Mouse (Mus musculus) heart, postnatal 25 days (tissue): ENCODE data around the gene Dctn3. TPM values are rescaled to one million over a fixed set of nuclear protein-coding genes. Genes with fewer than 3 reads are reported as not detected.

Source experiments
- DNase-seq: peaks from one replicate; pipeline ENCODE4 v3.0.0; 2022; ENCODE audit warnings: low spot score
- intact Hi-C: fragments of 180-260 bp; cut with DNase I; formaldehyde crosslinking; loops from one replicate; pipeline ENCODE4 v1.15.1; 2025
- total RNA-seq, 2 experiments: library from RNA; stranded (reverse); gene quantifications; 2 replicates each; pipeline ENCODE4 v1.2.3; 2021

The Dctn3 gene
- total RNA-seq, 2 experiments from 2014 or later, result 74.8 to 79.9 TPM

- intact Hi-C loops, result no loop called here
- no peak for DNase-seq
These were observed 41.8 kb downstream of the Dctn3 start for GRCm38 (mm10) chr4:41681176-41681575.

- intact Hi-C loops, result no loop called here
- no peak for DNase-seq
These were observed 43.7 kb downstream of the Dctn3 start for GRCm38 (mm10) chr4:41679291-41679690.

- DNase-seq, result no peak
- intact Hi-C loops, result no loop called here
These were observed 44.1 kb downstream of the Dctn3 start for GRCm38 (mm10) chr4:41678863-41679262.

GRCm38 (mm10) chr4:41677006-41677629 lies 45.9 kb downstream of the Dctn3 start:
- no peak for DNase-seq
- intact Hi-C loops, result no loop called here

GRCm38 (mm10) chr4:41676248-41677005 lies 46.5 kb downstream of the Dctn3 start:
- no peak for DNase-seq
- intact Hi-C loops, result no loop called here

- intact Hi-C loops, result no loop called here
- DNase-seq, result no peak
These were observed 49.8 kb downstream of the Dctn3 start for GRCm38 (mm10) chr4:41673186-41673585.

GRCm38 (mm10) chr4:41672522-41672963 lies 50.4 kb downstream of the Dctn3 start:
- intact Hi-C loops, result no loop called here
- DNase-seq, result no peak

- intact Hi-C loops, result no loop called here
These were observed 50.9 kb downstream of the Dctn3 start for GRCm38 (mm10) chr4:41671963-41672480.

GRCm38 (mm10) chr4:41671500-41671899 lies 51.5 kb downstream of the Dctn3 start:
- intact Hi-C loops, result no loop called here
- no peak for DNase-seq

More at GRCm38 (mm10) chr4:41671963-41672480, 50.9 kb downstream of the Dctn3 start:
- DNase-seq, result no peak

GRCm38 (mm10) chr4:41670836-41671235 lies 52.1 kb downstream of the Dctn3 start:
- intact Hi-C loops, result no loop called here
- DNase-seq, result no peak

GRCm38 (mm10) chr4:41666646-41667045 lies 56.3 kb downstream of the Dctn3 start:
- DNase-seq, result no peak
- intact Hi-C loops, result no loop called here

GRCm38 (mm10) chr4:41665009-41665675 lies 57.8 kb downstream of the Dctn3 start:
- no peak for DNase-seq
- intact Hi-C loops, result no loop called here

Other genes with a start within 250 kb of the Dctn3 start
- gene AI464131, start 220.1 kb downstream of the Dctn3 start, total RNA-seq, result 10 to 100 TPM; 10.2 to 10.4 TPM
- not detected for gene 1110017D15Rik, start 205.8 kb downstream of the Dctn3 start, total RNA-seq
- 10 to 100 TPM; 12.5 to 14.3 TPM for gene Fam219a, start 153.6 kb downstream of the Dctn3 start, total RNA-seq
- 1 to 10 TPM; 1.8 to 2.7 TPM for gene Dnaic1, start 153.4 kb downstream of the Dctn3 start, total RNA-seq
- gene Enho, start 82.8 kb downstream of the Dctn3 start, total RNA-seq, result 1 to 10 TPM; 8.0 to 8.8 TPM
- gene Cntfr, start 26.1 kb downstream of the Dctn3 start, total RNA-seq, result 1 to 10 TPM; 4.2 to 5.1 TPM
- 10 to 100 TPM; 74.2 to 87.4 TPM for gene Il11ra1, start 23.2 kb downstream of the Dctn3 start, total RNA-seq
- gene Rpp25l, start 9.6 kb downstream of the Dctn3 start, total RNA-seq, result 10 to 100 TPM; 30.5 to 32.0 TPM
- gene Arid3c, start 8.0 kb upstream of the Dctn3 start, total RNA-seq, result not detected
- gene Galt, start 32.1 kb upstream of the Dctn3 start, total RNA-seq, result 10 to 100 TPM; 52.1 to 52.9 TPM
- 10 to 100 TPM; 18.0 to 19.6 TPM for gene Sigmar1, start 33.0 kb upstream of the Dctn3 start, total RNA-seq
- gene Ccl27a, start 51.1 kb upstream of the Dctn3 start, total RNA-seq, result 10 to 100 TPM; 11.6 to 17.2 TPM
- gene Gm21541, start 180.4 kb upstream of the Dctn3 start, total RNA-seq, result not detected
- gene Gm20878, start 218.4 kb upstream of the Dctn3 start, total RNA-seq, result under 1 TPM; 0.39 to 0.53 TPM
- gene Fam205a4, start 242.9 kb upstream of the Dctn3 start, total RNA-seq, result not detected